ENCODE assay signal across 11 mouse cellular contexts in genomic region chr6:101484526-101485287, GRCm38 (mm10).
DNase-seq lines count a peak whose midpoint lies in the region; ATAC-seq and TF ChIP-seq lines count a peak whose summit lies in the region.
"Had no signal": no experiment of that assay in that cellular context is flagged by ENCODE, and none has a peak within 500 bp of the region (broad histone marks: within the 10 kb centered on the region; RNA-seq: fewer than 3 reads in every experiment).

No protein-coding gene starts in this region.

- no peaks in the 10 kb centered on the region for H3K79me2 ChIP-seq in heart, adult 2 months (replicated peaks; ENCODE audit: control insufficient read depth, insufficient read depth, low read length)

- no peak for TF ChIP-seq POLR2A in heart, adult 2 months (IDR thresholded peaks at IDR 0.05; ENCODE audit: insufficient read depth, low read depth, low read length)
- no peak for TF ChIP-seq POLR2A in lung, adult 2 months (IDR thresholded peaks at IDR 0.05; ENCODE audit: borderline replicate concordance, extremely low read depth, low read depth, low read length)

- no peaks in the 10 kb centered on the region for H3K36me3 ChIP-seq in heart, embryonic 12.5 days
- H3K36me3 ChIP-seq in heart, adult 2 months (ENCODE audit: control insufficient read depth, insufficient read depth, low read length): no peaks in the 10 kb centered on the region
- H3K36me3 ChIP-seq in lung, embryonic 15.5 days: no peaks in the 10 kb centered on the region
- no peaks in the 10 kb centered on the region for H3K36me3 ChIP-seq in limb, embryonic 15.5 days
- H3K36me3 ChIP-seq: neural tube, embryonic 13.5 days had no signal

- peaks cover 21% of the 10 kb centered on the region for H3K4me1 ChIP-seq in heart, embryonic 12.5 days (replicated peaks)
- H3K4me1 ChIP-seq in heart, adult 2 months (ENCODE audit: control insufficient read depth, insufficient read depth, low read length): no peaks in the 10 kb centered on the region
- peaks cover 17% of the 10 kb centered on the region for H3K4me1 ChIP-seq in lung, embryonic 15.5 days
- no peaks in the 10 kb centered on the region for H3K4me1 ChIP-seq in lung, adult 2 months (ENCODE audit: control insufficient read depth, insufficient read depth, low read length)
- peaks cover 24% of the 10 kb centered on the region for H3K4me1 ChIP-seq in limb, embryonic 15.5 days

- H3K4me2 ChIP-seq in heart, embryonic 12.5 days: peak overlapping the region; percentile 1; the same call in 1 of the 2 replicates
- H3K4me2 ChIP-seq in lung, embryonic 15.5 days: no peak overlapping the region
- H3K4me2 ChIP-seq in limb, embryonic 15.5 days: no peak overlapping the region
- H3K4me2 ChIP-seq: neural tube, embryonic 13.5 days had no signal

- no peaks in the 10 kb centered on the region for H3K27me3 ChIP-seq in heart, embryonic 12.5 days (replicated peaks)
- H3K27me3 ChIP-seq in heart, adult 2 months (ENCODE audit: control insufficient read depth, insufficient read depth, low read length): no peaks in the 10 kb centered on the region
- no peaks in the 10 kb centered on the region for H3K27me3 ChIP-seq in lung, embryonic 15.5 days
- no peaks in the 10 kb centered on the region for H3K27me3 ChIP-seq in limb, embryonic 15.5 days
- H3K27me3 ChIP-seq: neural tube, embryonic 13.5 days had no signal

- TF ChIP-seq CTCF in heart, adult 2 months (IDR thresholded peaks at IDR 0.05): no peak
- no peak for TF ChIP-seq CTCF in lung, adult 2 months (IDR thresholded peaks at IDR 0.05; ENCODE audit: insufficient read depth, low read length)

- intact Hi-C loops in heart, adult 2 months (cut with DNase I): no loop called here

- no peak overlapping the region for H3K27ac ChIP-seq in heart, embryonic 12.5 days (ENCODE audit: poor library complexity, severe bottlenecking)
- no peak overlapping the region for H3K27ac ChIP-seq in heart, adult 2 months
- peak overlapping the region; percentile 57 for H3K27ac ChIP-seq in lung, embryonic 15.5 days
- H3K27ac ChIP-seq in limb, embryonic 15.5 days: peak overlapping the region; percentile 50; the same call in 1 of the 2 replicates
- H3K27ac ChIP-seq: neural tube, embryonic 13.5 days had no signal

- H3K9me3 ChIP-seq in heart, embryonic 12.5 days (replicated peaks): no peaks in the 10 kb centered on the region
- no peaks in the 10 kb centered on the region for H3K9me3 ChIP-seq in lung, embryonic 15.5 days
- no peaks in the 10 kb centered on the region for H3K9me3 ChIP-seq in limb, embryonic 15.5 days
- H3K9me3 ChIP-seq: neural tube, embryonic 13.5 days had no signal

- WGBS in heart, embryonic 12.5 days: 47% methylated on average over 12 of the region's 12 CpGs
- 74% methylated on average over 11 of the region's 12 CpGs for WGBS in heart, adult 2 months
- WGBS in lung, embryonic 15.5 days: 27% methylated on average over 11 of the region's 12 CpGs
- 46% methylated on average over 12 of the region's 12 CpGs for WGBS in lung, adult 2 months
- 23% methylated on average over 11 of the region's 12 CpGs for WGBS in limb, embryonic 15.5 days

- ATAC-seq in heart, embryonic 12.5 days (ENCODE audit: insufficient number of reproducible peaks, low FRiP score): peak; percentile 29; the same call in 1 of the 2 replicates
- ATAC-seq in lung, embryonic 15.5 days (ENCODE audit: borderline replicate concordance, extremely low read depth, low FRiP score, low TSS enrichment): peak; percentile 87
- ATAC-seq in limb, embryonic 15.5 days (ENCODE audit: insufficient number of reproducible peaks, low FRiP score, low TSS enrichment, low read depth): peak; percentile 80

- no peak for TF ChIP-seq EP300 in heart, adult 2 months (IDR thresholded peaks at IDR 0.05; ENCODE audit: insufficient read depth, low read depth, low read length)

- no peak overlapping the region for H3K9ac ChIP-seq in heart, embryonic 12.5 days
- H3K9ac ChIP-seq in heart, adult 2 months (ENCODE audit: low read depth, low read length): no peak overlapping the region
- no peak overlapping the region for H3K9ac ChIP-seq in lung, embryonic 15.5 days
- H3K9ac ChIP-seq in limb, embryonic 15.5 days: no peak overlapping the region
- H3K9ac ChIP-seq: neural tube, embryonic 13.5 days had no signal

- DNase-seq in heart, adult 2 months: no peak
- DNase-seq in lung, adult 2 months: no peak
- peak; percentile 71 for DNase-seq in embryo, embryonic 10 days (ENCODE audit: low spot score)
- no peak for DNase-seq in spleen, postnatal 14 days (ENCODE audit: low spot score in 2 of 2)
- no peak for DNase-seq in cerebellum, postnatal 10 days
- DNase-seq: layer of hippocampus, adult 9-11 months; lung, postnatal 36 days had no signal

- no peak overlapping the region for H3K4me3 ChIP-seq in heart, embryonic 12.5 days
- no peak overlapping the region for H3K4me3 ChIP-seq in heart, adult 2 months
- H3K4me3 ChIP-seq in lung, embryonic 15.5 days: no peak overlapping the region
- no peak overlapping the region for H3K4me3 ChIP-seq in lung, adult 2 months (replicated peaks; ENCODE audit: extremely low read depth, low read depth, low read length)
- H3K4me3 ChIP-seq in limb, embryonic 15.5 days: no peak overlapping the region
- H3K4me3 ChIP-seq: neural tube, embryonic 13.5 days had no signal

Comparison
In these comparisons a context has a peak if more than half of its experiments do, and no peak if none do; other contexts are left out.
1. ATAC-seq: peak in every context shown above with its lines; median percentile 87 in lung, embryonic 15.5 days; 80 in limb, embryonic 15.5 days; 29 in heart, embryonic 12.5 days.
2. H3K27ac ChIP-seq: peak in lung, embryonic 15.5 days (single experiment) and limb, embryonic 15.5 days (single experiment); none in heart, embryonic 12.5 days (single experiment) and heart, adult 2 months (single experiment).